Mouse (Mus musculus) frontal cortex, adult 2 months (tissue): Measurements from ENCODE around the gene Kalrn. TPM values are rescaled to one million over a fixed set of nuclear protein-coding genes. Genes with fewer than 3 reads are reported as not detected.

ENCODE experiments used
- DNase-seq, 2 experiments: peaks; one replicate each; pipeline ENCODE4 v3.0.0; 2022; ENCODE audit warnings: low spot score in 1 of 2; ENCODE audit errors: extremely low spot score in 1 of 2
- polyA plus RNA-seq: library from polyadenylated mRNA; depleted of rRNA; stranded (reverse); fragments of >200 nt; gene quantifications from 2 replicates; pipeline ENCODE4 v1.2.3, GENCODE M21; 2012

Gene Kalrn
- polyA plus RNA-seq, 1 experiment, result 177 TPM

DNA sequence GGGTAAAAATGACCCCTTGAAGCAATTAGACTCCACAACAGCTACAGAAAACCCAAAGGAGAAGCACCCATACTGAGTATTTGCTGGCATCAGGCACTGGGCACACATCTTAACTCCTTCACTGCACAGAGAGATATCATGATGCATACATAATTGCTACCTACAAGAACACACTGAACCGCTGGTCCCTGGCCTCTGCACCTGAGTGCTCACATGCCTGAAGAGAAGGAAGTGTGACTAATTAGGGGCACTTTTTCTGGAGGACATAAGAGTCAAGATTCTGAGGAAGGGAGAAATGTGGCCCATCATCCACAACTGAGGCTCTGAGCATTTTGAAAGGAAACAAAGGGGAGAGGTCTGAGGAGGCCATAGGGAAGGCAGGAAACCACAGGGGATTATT, 65.2 kb downstream of the Kalrn start:
- DNase-seq, result no peak

DNA sequence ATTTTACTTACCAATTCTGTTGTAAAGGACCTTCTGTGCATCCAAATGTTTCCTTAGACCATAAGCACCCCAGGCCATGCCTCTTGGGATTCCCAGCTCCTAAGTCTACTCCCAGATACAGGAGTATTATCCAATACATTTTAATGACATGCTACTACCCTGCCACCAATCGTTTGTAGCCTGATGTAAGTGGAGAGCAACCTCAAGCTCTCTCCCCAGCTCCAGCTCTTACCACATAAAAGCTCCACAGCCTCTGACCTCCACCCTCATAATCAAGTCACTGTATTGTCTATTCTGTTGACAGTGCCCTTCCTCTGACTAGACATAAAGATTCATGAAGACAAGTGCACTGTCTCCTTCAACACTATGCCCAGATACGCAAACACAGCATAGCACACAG, 67.3 kb downstream of the Kalrn start:
- DNase-seq, result no peak

DNA sequence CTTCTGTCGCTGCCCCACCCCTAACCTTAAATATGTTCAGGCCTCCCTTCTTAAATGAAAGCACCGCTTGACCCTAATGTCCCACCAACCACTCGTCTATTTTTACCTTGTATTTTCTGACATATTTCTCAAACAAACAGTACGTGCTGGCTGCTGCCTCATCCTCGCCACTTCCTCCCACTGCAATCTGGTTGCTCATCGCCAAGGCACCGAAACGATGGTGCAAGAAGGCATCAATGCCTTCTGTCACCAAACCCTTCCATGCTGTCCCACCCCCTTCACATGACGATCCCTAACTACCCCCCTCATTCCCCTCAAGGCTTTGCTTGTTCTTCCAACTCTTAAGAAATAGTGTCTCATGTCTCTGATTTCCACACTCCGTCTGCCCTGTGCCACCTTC, 69.1 kb downstream of the Kalrn start:
- peak in 1 of 2 experiments; percentile 67 for DNase-seq

DNA sequence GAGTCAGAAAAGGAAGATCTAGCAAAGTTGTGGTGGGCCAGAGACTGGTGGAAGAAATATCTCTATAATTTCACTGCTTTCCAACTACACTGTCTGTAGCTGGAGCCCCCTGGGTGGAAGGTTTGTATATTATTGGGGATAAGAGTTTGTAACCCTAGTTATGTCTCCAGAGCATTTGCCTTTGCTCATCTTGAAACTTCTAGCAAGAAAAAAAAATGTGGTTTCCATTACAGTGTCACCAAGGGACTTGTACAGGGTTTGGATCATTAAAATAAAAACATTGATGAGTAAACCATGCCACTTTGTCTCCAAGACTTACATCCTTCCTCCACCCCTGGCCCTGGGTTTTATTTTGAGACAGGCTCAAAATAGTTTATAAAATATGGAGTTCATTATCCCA, 71.2 kb downstream of the Kalrn start:
- DNase-seq, result no peak

DNA sequence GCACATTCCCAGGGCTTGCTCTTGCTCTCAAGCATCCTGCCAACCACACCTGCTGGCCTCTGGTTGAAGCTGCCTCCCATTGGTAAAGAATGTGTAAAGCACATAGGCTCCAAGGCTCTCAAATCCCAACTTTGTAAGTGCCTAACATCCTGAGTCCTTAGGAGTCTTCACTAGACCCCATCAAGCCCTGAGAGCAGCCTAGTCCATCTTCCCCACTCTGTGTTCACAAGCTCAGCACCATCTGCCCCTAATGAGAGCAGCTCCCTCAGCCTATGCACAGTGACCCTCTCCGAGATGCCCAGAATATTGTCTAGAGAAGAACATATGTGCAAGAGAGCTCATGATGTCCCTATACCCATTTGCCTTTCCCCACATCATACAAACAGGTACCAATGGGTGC, 78.6 kb downstream of the Kalrn start:
- no peak for DNase-seq

GRCm38 (mm10) chr16:34493914-34494313, 79.4 kb downstream of the Kalrn start:
- no peak for DNase-seq

- DNase-seq, result peak in 1 of 2 experiments; percentile 72
Observed at GRCm38 (mm10) chr16:34491225-34491624, 82.1 kb downstream of the Kalrn start.

GRCm38 (mm10) chr16:34490506-34490905, 82.8 kb downstream of the Kalrn start:
- peak in 1 of 2 experiments; percentile 67 for DNase-seq

- no peak for DNase-seq
Observed at GRCm38 (mm10) chr16:34489805-34490325, 83.5 kb downstream of the Kalrn start.

- DNase-seq, result no peak
Observed at GRCm38 (mm10) chr16:34487823-34488222, 85.5 kb downstream of the Kalrn start.

GRCm38 (mm10) chr16:34487268-34487667, 86.1 kb downstream of the Kalrn start:
- no peak for DNase-seq

GRCm38 (mm10) chr16:34485483-34485882, 87.8 kb downstream of the Kalrn start:
- DNase-seq, result no peak

DNA sequence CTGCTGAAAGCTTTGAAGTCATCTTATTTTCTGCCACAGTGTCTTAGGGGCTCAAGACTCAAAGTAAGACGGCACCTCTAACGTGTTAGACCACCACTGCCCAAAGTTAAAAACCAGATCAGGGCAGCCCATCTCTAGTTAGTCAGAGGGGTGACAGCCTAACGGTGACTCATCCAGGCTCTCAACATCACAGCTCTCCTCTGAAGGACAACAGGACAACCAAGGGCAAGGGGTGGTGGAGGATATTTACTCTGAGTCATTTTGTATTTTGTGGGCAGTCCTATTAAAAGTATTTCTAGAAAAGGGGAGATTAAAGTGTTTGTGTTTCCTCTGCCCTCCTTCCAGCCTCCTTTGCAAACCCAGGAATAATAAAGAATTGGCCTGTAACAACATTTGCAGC, 88.4 kb downstream of the Kalrn start:
- DNase-seq, result no peak

DNA sequence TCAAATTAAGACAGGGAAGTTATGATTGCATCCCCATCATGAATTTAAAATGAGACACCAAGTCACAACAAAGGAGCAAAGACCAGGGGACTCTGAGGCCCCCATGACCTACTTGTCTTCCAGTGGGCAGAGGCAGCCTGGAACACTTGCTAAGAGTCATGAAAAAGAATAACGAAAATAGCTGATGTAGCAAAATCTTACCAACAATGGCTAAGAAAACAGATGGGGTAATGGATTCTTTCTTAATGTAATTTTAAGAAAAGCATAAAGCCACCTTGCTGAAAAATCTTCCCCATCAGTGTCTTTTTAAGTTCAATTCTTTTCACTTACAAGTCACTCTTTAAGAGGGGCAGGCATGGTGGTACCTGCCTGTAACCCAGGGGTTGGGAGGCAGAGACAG, 89.1 kb downstream of the Kalrn start:
- no peak for DNase-seq

DNA sequence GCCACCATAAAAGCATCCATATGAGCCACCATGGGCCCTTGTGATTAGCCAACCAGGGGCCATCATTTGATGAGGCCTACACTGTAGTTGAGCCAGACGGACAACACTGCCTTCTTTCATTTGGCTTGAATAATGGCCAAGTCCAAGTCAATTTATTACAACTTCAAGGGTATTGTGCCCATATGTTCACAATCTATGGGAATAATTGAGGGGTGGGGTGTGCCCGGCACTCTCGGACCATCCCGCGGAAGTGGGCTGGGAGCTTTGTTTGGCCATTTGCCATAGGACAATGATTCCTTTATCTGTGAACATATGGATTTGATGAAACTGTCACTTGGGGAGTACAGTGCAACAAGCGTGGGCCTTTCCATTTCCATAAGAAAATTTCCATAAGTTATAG, 89.6 kb downstream of the Kalrn start:
- DNase-seq, result no peak

DNA sequence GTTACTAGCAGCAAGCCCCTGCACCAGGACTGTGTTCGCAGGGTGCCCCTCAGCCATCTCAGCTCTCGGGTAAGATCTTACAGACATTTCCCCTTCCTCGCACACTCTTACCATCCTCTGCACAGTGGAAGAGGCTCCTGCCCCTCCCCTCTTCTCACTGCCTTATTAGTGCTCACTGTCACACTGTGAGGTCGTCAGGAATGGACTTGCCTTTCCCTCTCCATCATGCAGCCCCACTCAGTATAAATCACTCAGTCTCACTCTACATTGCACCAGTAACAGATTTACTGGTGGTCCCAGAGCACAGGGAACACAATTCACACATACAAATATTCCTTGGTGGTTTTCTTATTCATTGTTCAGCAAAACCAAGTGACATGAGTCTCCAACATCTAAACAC, 98.6 kb downstream of the Kalrn start:
- no peak for DNase-seq

DNA sequence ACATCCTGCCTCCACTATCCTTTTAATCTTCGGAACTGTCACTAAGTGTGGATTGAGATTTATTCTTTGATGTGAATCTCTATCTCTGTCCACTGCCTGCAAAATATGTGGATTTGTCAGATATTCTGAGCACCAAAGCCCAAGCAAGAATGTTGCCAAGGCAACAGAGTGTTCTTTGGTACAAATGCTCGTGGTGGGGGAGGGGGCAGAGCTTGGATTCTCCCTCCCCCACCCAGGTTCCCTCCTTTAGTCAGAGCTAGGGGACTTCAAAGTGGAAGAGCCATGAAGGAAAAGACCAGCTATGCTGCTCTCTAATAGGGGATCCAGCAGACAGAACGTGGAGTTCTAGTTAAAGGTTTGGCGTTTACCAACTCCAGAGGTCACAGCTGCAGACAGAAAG, 99.4 kb downstream of the Kalrn start:
- DNase-seq, result peak in 1 of 2 experiments; percentile 43

DNA sequence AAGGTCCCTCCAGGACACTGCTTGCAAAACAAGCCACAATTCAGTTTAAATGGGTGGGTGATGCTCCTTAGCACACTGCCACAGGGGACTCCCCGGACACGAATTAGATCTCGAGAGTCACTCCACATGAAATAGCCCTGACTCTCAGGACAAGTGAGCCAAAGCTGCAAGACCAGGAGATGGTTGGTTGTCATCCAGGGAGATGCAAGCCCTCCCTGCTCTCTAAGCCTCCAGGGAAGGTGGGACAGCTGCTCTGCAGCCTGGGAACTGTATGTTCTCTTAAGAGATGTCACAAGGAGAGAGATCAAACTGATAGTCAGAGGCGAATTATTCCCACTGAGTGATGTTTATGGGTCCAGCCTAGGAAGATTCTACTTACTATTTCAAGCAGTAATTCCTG, 101.9 kb downstream of the Kalrn start:
- no peak for DNase-seq

GRCm38 (mm10) chr16:34470343-34470742, 103.0 kb downstream of the Kalrn start:
- peak in 1 of 2 experiments; percentile 60 for DNase-seq

DNA sequence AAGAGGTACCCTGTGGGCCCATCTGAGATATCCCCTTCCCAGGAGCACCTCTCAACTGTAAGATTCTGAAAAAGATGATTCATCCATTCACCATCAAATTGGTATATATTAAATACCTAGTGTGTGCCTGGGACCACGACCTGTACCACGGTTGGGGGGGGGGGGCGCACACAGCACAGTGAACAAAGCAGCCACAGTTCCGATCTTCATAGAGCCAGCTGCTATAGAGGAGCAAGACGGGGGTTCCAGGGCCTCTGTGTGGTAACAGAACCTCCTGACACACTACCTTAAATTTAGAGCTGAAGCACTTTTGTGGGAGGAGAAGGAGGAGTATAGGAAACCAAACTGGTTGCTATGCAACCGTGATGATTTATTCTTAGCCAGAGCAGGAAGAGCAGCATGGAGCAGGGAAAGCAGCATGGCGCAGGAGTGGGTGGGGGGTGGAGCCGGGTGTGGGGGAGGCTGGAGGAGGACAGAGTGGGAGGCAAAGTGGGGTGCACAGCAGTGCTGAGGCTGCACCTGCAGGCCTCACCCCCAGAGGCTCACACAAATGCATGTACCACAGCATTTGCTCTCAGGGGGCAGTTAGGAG, 104.0 kb downstream of the Kalrn start:
- DNase-seq, result peak; percentile 82 to 87

GRCm38 (mm10) chr16:34466649-34467048, 106.7 kb downstream of the Kalrn start:
- DNase-seq, result peak in 1 of 2 experiments; percentile 53

GRCm38 (mm10) chr16:34456314-34456713, 117.0 kb downstream of the Kalrn start:
- DNase-seq, result no peak

- DNase-seq, result no peak
Observed at GRCm38 (mm10) chr16:34445666-34446065, 127.7 kb downstream of the Kalrn start.
